Mouse (Mus musculus) neural tube, embryonic 13.5 days (tissue): ENCODE measurements at regions not wholly inside any gene's neighbourhood (a gene's known extent, or its start where the extent isn't known, plus 50 kb on each side); places are given as distances from the start of the nearest gene placed in this dataset.

ENCODE experiments used
- ATAC-seq: fragments of 200-750 bp; cut with Nextera tagmentation; 2 replicates; pipeline ENCODE4 v1.8.0; 2017; ENCODE audit warnings: low read depth, mild to moderate bottlenecking, moderate TSS enrichment, moderate library complexity
- H3K27ac ChIP-seq: fragments of 300-500 bp; sonication (generic); replicated peaks from 2 replicates; pipeline ENCODE4 v1.5.1; 2015; ENCODE audit warnings: moderate library complexity, mild to moderate bottlenecking, inconsistent platforms
- H3K27me3 ChIP-seq: fragments of 300-500 bp; sonication (generic); 2 replicates; pipeline ENCODE4 v1.6.1; 2015; ENCODE audit warnings: mild to moderate bottlenecking, inconsistent platforms
- H3K36me3 ChIP-seq: fragments of 300-500 bp; sonication (generic); 2 replicates; pipeline ENCODE4 v1.6.1; 2015; ENCODE audit warnings: mild to moderate bottlenecking, inconsistent platforms
- H3K4me1 ChIP-seq: fragments of 300-500 bp; sonication (generic); replicated peaks from 2 replicates; pipeline ENCODE4 v1.6.1; 2015; ENCODE audit warnings: inconsistent platforms
- H3K4me2 ChIP-seq: fragments of 300-500 bp; sonication (generic); 2 replicates; pipeline ENCODE4 v1.6.1; 2015; ENCODE audit warnings: inconsistent platforms, mild to moderate bottlenecking, moderate library complexity
- H3K4me3 ChIP-seq: fragments of 300-500 bp; sonication (generic); 2 replicates; pipeline ENCODE4 v1.5.1; 2015; ENCODE audit warnings: mild to moderate bottlenecking, inconsistent platforms
- H3K9ac ChIP-seq: fragments of 300-500 bp; sonication (generic); 2 replicates; pipeline ENCODE4 v1.6.1; 2015; ENCODE audit warnings: moderate library complexity, mild to moderate bottlenecking, inconsistent platforms
- H3K9me3 ChIP-seq: fragments of 300-500 bp; sonication (generic); 2 replicates; pipeline ENCODE4 v1.6.1; 2016; ENCODE audit warnings: inconsistent platforms
- WGBS: fragments of 180-500 bp; shearing (Covaris S2); methylation state at CpG from one replicate; pipeline ENCODE4 v1.1.7; 2015; 5-methylcytosine and 5-hydroxymethylcytosine counted together

DNA sequence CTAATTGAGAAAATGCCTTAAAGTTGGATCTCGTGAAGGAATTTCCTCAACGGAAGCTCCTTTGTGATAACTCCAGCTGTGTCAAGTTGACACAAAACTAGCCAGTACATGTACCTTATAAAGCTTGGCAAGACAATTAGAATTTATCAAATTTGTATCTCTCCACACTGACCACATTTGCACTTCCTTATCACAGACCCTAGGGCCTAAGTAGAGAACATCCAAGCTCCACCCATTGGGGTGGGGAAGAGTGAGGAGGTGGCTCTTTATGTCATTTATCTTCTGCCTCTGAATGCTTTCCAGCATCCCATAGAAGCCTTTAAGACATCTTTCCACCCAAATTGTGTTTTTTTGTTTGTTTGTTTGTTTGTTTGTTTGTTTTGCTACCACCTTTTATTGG lies 146.8 kb downstream of the Cd55b start:
- ATAC-seq = no peak
- Histone ChIP-seq H3K27ac (no peak overlapping the region), H3K9me3 (peaks cover 9% of the 10 kb centered on the region; the same call in 1 of the 2 replicates), H3K36me3 (no peaks in the 10 kb centered on the region), H3K4me3 (no peak overlapping the region), H3K9ac (no peak overlapping the region), H3K4me1 (no peaks in the 10 kb centered on the region), H3K27me3 (no peaks in the 10 kb centered on the region), H3K4me2 (no peak overlapping the region)
- WGBS = 93% methylated on average over 2 of the region's 2 CpGs

DNA sequence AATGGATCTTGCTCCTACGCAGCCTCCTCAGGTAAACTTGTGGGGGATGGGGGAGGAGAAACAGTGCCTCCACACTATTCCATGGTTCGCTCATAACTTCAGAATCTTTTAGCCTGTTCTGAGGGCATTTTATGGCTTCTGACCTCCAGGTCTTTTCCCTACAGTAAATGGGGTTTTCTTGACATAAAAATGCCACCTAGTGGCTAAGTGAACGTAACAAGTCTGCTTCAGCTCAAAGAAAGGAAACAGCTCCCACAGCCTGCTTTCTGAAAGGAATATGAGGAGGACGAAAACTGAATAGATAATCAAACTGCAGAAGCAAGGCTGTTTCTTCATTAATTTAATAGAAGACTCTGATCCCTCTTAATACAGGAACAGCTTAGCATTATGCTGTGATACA lies 148.3 kb downstream of the Cd55b start:
- Histone ChIP-seq H3K27me3 (no peaks in the 10 kb centered on the region), H3K9me3 (peaks cover 9% of the 10 kb centered on the region; the same call in 1 of the 2 replicates), H3K4me2 (no peak overlapping the region), H3K4me1 (no peaks in the 10 kb centered on the region), H3K9ac (no peak overlapping the region), H3K36me3 (no peaks in the 10 kb centered on the region), H3K27ac (no peak overlapping the region), H3K4me3 (no peak overlapping the region)
- ATAC-seq = no peak
- 45% methylated on average over 4 of the region's 4 CpGs for WGBS

DNA sequence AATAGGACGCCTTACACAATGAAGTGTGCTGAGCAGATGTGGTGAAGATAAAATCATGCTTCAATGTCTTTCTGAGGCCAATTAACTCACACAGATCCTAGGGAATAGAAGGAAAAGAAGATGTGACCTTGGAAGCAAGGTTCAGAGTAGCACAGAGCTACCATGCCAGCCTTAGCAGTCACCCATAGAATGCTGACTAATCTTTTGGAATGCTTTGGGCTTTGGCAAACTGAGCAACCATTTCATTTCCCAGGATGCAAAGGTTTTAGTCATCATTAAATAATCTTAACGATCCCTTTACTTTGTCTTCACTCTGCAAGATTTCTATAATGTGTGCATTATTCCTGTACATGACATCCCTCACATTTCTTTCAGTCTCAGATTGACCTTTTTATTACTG lies 152.4 kb downstream of the Cd55b start:
- no peaks in the 10 kb centered on the region for H3K9me3 ChIP-seq
- H3K27me3 ChIP-seq = no peaks in the 10 kb centered on the region
- H3K4me1 ChIP-seq = no peaks in the 10 kb centered on the region
- no peak overlapping the region for H3K9ac ChIP-seq
- no peak for ATAC-seq
- no peak overlapping the region for H3K4me3 ChIP-seq
- H3K36me3 ChIP-seq = no peaks in the 10 kb centered on the region
- H3K4me2 ChIP-seq = no peak overlapping the region
- 90% methylated on average over 2 of the region's 2 CpGs for WGBS
- H3K27ac ChIP-seq = no peak overlapping the region
